Mouse (Mus musculus): ENCODE results near the gene Olfr818.
"Not testable (repeated sequence)": the region's sequence is repeated elsewhere in the genome, so short reads cannot be mapped to it uniquely, and the experiment has no call there.

Gene Olfr818

DNA sequence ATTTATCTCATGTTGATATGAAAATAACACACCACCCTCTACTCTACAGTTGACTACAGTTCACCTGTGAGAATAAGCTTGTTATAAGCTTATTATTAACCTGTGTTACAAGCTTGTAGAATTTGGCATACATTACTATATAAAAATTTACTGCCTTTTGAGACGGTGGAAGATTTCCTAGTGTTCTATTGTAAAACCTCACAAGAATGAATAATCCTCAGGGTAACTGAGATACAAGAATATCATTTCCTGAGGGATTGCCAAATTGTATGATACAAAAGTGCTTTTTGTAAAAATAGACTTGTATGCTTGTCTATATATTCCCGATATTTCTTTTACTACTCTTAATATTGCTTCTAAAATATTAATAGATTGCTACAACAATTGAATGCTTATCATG is at the start of gene Olfr818:
Gene Olfr818, minus strand, starts transcription at position 101 of the 400 bp plus-strand sequence.
- Histone ChIP-seq H3K36me3 (ENCODE audit: insufficient read depth, low read length) (no peaks in the 10 kb centered on the region), H3K4me3 (replicated peaks; ENCODE audit: low read length) (no peak within 1 kb of the TSS), H3K4me1 (replicated peaks; ENCODE audit: low read depth, low read length) (no peaks in the 10 kb centered on the region), H3K9me3 (ENCODE audit: low read length) (no peaks in the 10 kb centered on the region), H3K27me3 (ENCODE audit: insufficient read depth, low read length) (no peaks in the 10 kb centered on the region)
- TF ChIP-seq CTCF (conservative IDR thresholded peaks at IDR 0.05; ENCODE audit: low read length): no peak
- no peak for TF ChIP-seq POU5F1 (IDR thresholded peaks at IDR 0.05; ENCODE audit: borderline replicate concordance, low read length)
- no peak for TF ChIP-seq NANOG (IDR thresholded peaks at IDR 0.05; ENCODE audit: borderline replicate concordance, low read length)

GRCm38 (mm10) chr10:129984962-129985361 is 36.1 kb upstream of the Olfr818 start, which contains the start of gene Gm10310:
Gene Gm10310, minus strand, starts transcription at chr10:129985062.
- not testable (repeated sequence) for H3K9me3 ChIP-seq (ENCODE audit: low read length); H3K4me1 ChIP-seq (replicated peaks; ENCODE audit: low read depth, low read length); H3K27me3 ChIP-seq (ENCODE audit: insufficient read depth, low read length); H3K4me3 ChIP-seq (replicated peaks; ENCODE audit: low read length); H3K36me3 ChIP-seq (ENCODE audit: insufficient read depth, low read length)

DNA sequence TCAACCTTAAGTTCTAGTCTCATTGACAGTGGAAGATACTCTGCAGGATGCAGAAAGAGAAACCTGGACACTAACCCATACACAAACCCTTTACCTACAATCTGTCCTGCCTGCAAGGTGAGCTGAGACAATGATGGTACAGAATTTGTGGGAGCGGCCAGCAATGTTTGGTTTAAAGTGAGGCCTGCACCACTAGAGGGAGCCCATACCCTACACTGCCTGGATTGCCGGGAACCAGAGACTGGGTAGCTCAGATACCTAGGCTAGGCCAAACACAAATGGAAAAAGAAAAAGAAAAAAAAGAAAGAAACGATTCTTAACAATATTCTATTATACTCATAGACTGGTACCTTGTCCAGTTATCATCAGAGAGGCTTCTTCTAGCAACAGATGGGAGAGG is 33.0 kb upstream of the Olfr818 start:
- H3K27me3 ChIP-seq (ENCODE audit: insufficient read depth, low read length); H3K36me3 ChIP-seq (ENCODE audit: insufficient read depth, low read length); H3K4me3 ChIP-seq (replicated peaks; ENCODE audit: low read length); H3K4me1 ChIP-seq (replicated peaks; ENCODE audit: low read depth, low read length); H3K9me3 ChIP-seq (ENCODE audit: low read length): not testable (repeated sequence)

DNA sequence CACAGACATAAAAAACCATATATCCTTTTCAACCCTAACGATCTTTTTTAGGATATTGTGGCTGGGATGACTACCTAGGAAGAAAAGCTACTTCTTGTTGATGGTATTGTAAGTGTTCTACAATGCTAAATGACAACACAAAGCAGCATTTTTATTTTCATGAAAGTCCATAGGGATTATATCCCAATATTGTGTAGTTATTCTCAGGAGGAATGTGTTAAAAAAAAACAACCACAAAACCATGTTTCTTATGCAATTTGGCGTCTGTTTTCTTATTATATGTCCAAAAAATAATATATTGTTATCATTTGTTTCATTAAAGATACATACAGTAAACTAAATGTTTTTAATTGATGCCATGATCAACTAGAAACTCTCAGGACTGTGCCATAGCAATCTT is 27.1 kb upstream of the Olfr818 start, which contains the start of gene Olfr247:
Gene Olfr247, minus strand, starts transcription at position 101 of the 400 bp plus-strand sequence.
- not testable (repeated sequence) for H3K4me3 ChIP-seq (replicated peaks; ENCODE audit: low read length); H3K4me1 ChIP-seq (replicated peaks; ENCODE audit: low read depth, low read length); H3K27me3 ChIP-seq (ENCODE audit: insufficient read depth, low read length); H3K36me3 ChIP-seq (ENCODE audit: insufficient read depth, low read length); H3K9me3 ChIP-seq (ENCODE audit: low read length)

- H3K9me3 ChIP-seq (ENCODE audit: low read length); H3K4me1 ChIP-seq (replicated peaks; ENCODE audit: low read depth, low read length); H3K4me3 ChIP-seq (replicated peaks; ENCODE audit: low read length); H3K27me3 ChIP-seq (ENCODE audit: insufficient read depth, low read length); H3K36me3 ChIP-seq (ENCODE audit: insufficient read depth, low read length): not testable (repeated sequence)
These were observed 24.1 kb upstream of the Olfr818 start for GRCm38 (mm10) chr10:129972994-129973393.

DNA sequence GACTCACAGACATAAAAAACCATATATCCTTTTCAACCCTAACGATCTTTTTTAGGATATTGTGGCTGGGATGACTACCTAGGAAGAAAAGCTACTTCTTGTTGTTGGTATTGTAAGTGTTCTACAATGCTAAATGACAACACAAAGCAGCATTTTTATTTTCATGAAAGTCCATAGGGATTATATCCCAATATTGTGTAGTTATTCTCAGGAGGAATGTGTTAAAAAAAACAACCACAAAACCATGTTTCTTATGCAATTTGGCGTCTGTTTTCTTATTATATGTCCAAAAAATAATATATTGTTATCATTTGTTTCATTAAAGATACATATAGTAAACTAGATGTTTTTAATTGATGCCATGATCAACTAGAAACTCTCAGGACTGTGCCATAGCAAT is 18.3 kb upstream of the Olfr818 start, which contains the start of gene Olfr819:
Gene Olfr819, minus strand, starts transcription at position 101 of the 400 bp plus-strand sequence.
- not testable (repeated sequence) for H3K9me3 ChIP-seq (ENCODE audit: low read length); H3K4me3 ChIP-seq (replicated peaks; ENCODE audit: low read length); H3K4me1 ChIP-seq (replicated peaks; ENCODE audit: low read depth, low read length); H3K36me3 ChIP-seq (ENCODE audit: insufficient read depth, low read length); H3K27me3 ChIP-seq (ENCODE audit: insufficient read depth, low read length)

GRCm38 (mm10) chr10:129966232-129966631 is 17.3 kb upstream of the Olfr818 start:
- not testable (repeated sequence) for H3K36me3 ChIP-seq (ENCODE audit: insufficient read depth, low read length); H3K9me3 ChIP-seq (ENCODE audit: low read length); H3K27me3 ChIP-seq (ENCODE audit: insufficient read depth, low read length); H3K4me1 ChIP-seq (replicated peaks; ENCODE audit: low read depth, low read length); H3K4me3 ChIP-seq (replicated peaks; ENCODE audit: low read length)

GRCm38 (mm10) chr10:129915497-129915896 is 33.4 kb downstream of the Olfr818 start, which contains the start of gene Olfr816:
Gene Olfr816, minus strand, starts transcription at chr10:129915597.
- H3K9me3 ChIP-seq (ENCODE audit: low read length): peaks cover 2% of the 10 kb centered on the region; the same call in 1 of the 2 replicates
- no peaks in the 10 kb centered on the region for H3K36me3 ChIP-seq (ENCODE audit: insufficient read depth, low read length)
- H3K4me3 ChIP-seq (replicated peaks; ENCODE audit: low read length): no peak within 1 kb of the TSS
- H3K4me1 ChIP-seq (replicated peaks; ENCODE audit: low read depth, low read length): no peaks in the 10 kb centered on the region
- H3K27me3 ChIP-seq (ENCODE audit: insufficient read depth, low read length): no peaks in the 10 kb centered on the region
- no peak for TF ChIP-seq CTCF (conservative IDR thresholded peaks at IDR 0.05; ENCODE audit: low read length)
- TF ChIP-seq POU5F1 (IDR thresholded peaks at IDR 0.05; ENCODE audit: borderline replicate concordance, low read length): no peak
- no peak for TF ChIP-seq NANOG (IDR thresholded peaks at IDR 0.05; ENCODE audit: borderline replicate concordance, low read length)

GRCm38 (mm10) chr10:129905767-129906166 is 43.1 kb downstream of the Olfr818 start, which contains the start of gene Olfr815:
Gene Olfr815, minus strand, starts transcription at chr10:129905867.
- not testable (repeated sequence) for H3K27me3 ChIP-seq (ENCODE audit: insufficient read depth, low read length); H3K36me3 ChIP-seq (ENCODE audit: insufficient read depth, low read length); H3K4me1 ChIP-seq (replicated peaks; ENCODE audit: low read depth, low read length); H3K9me3 ChIP-seq (ENCODE audit: low read length); H3K4me3 ChIP-seq (replicated peaks; ENCODE audit: low read length)
